Mouse (Mus musculus) retina, embryonic 14.5 days (tissue): Measurements from ENCODE around the gene Atp5j.

Source experiments
- DNase-seq: peaks from one replicate; pipeline ENCODE4 v3.0.0-alpha.2; 2015; ENCODE audit warnings: low spot score

The Atp5j gene

GRCm38 (mm10) chr16:84806175-84806574 is 29.2 kb downstream of the Atp5j start:
- no peak for DNase-seq

- DNase-seq, result no peak
These were observed 30.6 kb downstream of the Atp5j start for GRCm38 (mm10) chr16:84804866-84805265.

GRCm38 (mm10) chr16:84802217-84802616 is 33.2 kb downstream of the Atp5j start:
- no peak for DNase-seq

GRCm38 (mm10) chr16:84800038-84800437 is 35.4 kb downstream of the Atp5j start:
- no peak for DNase-seq

GRCm38 (mm10) chr16:84796678-84797077 is 38.7 kb downstream of the Atp5j start:
- no peak for DNase-seq

- no peak for DNase-seq
These were observed 40.1 kb downstream of the Atp5j start for GRCm38 (mm10) chr16:84795337-84795736.

GRCm38 (mm10) chr16:84793401-84793800 is 42.0 kb downstream of the Atp5j start:
- DNase-seq, result no peak

GRCm38 (mm10) chr16:84790595-84791165 is 44.7 kb downstream of the Atp5j start:
- no peak for DNase-seq

GRCm38 (mm10) chr16:84784966-84785365 is 50.5 kb downstream of the Atp5j start:
- no peak for DNase-seq

- no peak for DNase-seq
These were observed 52.1 kb downstream of the Atp5j start for GRCm38 (mm10) chr16:84783279-84783678.

GRCm38 (mm10) chr16:84779718-84780117 is 55.7 kb downstream of the Atp5j start:
- DNase-seq, result no peak

- DNase-seq, result no peak
These were observed 56.4 kb downstream of the Atp5j start for GRCm38 (mm10) chr16:84778861-84779630.

- no peak for DNase-seq
These were observed 57.0 kb downstream of the Atp5j start for GRCm38 (mm10) chr16:84778431-84778830.
